Mouse (Mus musculus) ovary, postnatal 14 days (tissue): ENCODE data around the gene Btnl2.

ENCODE experiments used
- DNase-seq: peaks from one replicate; pipeline ENCODE4 v3.0.0; 2022; ENCODE audit warnings: low spot score

Btnl2 gene

DNA sequence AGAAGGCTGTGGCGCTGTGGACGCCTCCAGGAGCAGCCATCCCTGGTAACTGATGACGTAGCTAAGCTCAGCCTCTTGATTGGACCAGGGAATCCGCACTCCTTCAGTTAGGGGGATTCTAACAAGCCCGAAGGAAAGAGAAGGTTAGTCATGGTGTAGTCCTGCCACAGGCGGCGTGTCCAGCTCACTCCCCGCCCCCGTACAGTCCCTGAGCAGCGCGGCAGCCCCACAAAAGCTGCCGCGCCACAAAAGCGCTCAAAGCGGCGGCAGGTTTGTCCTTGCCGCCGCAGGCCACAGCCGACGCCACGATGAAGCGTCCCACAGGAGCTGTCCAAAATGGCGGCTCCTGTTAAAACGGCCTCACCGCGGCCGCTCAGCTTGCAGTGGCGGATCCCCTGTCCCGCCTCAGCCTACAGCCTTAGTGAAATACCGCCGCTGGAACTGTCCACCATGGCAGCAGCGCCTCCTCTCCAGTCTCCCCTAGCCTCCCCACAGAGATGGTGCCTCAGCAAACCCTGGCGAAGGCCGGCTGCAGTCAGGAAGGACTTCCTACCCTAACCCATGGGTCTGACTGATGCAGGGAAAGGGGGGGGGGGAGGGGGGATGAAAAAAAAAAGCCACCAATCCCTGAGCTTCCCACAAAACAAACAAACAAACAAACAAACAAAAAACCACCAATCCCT lies 44.2 kb downstream of the Btnl2 start, which contains the start of gene BC051142:
Gene BC051142, plus strand, starts transcription at position 110 of the 683 bp plus-strand sequence.
- peak; percentile 74 for DNase-seq

DNA sequence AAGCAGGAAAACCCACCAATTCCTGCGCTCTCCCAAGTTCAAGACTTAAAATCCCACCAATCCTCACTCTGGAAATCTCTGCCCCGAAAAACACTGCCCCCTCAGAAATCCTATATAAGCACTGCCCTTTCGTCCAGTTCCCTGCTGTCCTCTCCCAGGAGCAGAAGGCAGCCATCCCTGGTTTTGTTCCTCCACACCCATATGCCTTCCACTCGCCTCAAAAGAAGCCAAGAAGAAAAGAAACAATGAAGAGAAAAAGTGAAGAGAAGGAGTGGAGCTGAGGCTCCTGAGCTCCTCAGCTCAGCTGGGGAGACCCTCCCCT lies 44.7 kb downstream of the Btnl2 start:
- no peak for DNase-seq

DNA sequence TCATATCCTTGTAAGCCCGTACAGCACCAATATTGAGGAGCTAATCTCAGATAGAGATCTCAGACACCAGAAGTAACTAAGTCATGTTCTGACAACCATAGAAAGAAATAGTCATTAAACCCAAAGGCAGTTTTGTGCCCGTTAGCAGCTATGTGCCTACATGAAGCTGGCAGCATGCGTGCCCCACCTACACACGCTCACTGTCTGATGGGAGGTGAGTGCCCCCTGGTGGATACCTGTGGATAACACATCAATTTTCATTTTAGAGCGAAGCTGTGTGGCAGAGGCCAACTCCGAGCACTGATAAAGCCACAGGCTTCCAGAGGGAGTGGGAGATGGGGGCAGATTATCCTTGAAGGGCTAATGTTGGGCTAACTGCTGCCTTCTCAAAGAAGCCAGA lies 56.5 kb downstream of the Btnl2 start:
- DNase-seq: peak; percentile 53
